Comparison of ENCODE assay signal across 8 mouse cellular contexts in the genomic region with DNA sequence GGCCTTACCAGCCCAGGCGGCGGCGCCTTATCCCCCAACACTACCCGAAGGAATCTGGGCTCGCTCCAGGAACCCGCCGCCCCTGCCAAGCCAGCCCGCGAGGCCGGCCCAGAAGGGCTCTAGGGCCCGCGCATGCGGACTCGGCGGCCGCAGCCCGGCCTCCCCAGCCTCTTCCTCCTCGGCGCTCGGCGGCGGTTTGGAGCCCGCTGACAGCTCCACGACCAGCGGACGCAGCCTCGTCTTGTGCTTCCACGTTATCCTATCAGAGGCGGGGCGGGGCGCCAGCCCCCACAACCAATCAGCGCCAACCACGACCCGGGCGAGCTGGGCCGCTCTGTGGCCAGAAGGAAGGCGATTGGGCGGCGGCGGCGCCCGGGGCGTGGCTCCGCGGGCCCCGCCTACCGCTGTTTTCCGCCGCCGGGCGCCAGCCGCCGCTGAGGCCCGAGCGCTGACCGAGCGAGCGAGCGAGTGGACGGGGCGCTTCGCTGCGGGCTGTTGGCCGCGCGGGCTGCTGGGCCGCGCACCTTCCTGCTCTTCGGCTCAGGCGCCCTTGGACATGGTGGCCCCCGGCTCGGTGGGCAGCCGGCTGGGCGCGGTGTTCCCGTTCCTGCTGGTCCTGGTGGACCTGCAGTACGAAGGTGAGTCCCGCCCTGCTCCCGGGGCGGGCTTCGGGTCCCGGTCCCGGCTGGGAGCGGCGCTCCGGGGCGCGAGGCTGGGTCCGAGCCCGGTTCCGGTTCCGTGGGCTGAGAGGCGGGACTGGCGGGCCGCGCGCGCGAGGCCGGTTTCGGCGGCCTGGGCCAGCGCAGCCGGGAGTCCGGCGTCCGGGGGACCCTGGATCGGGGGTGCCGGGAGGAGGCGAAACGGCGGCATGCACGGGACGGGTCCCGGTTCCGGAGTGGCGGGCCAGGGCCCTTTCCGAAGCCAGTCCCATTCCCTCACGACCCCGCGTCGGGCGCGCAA. TPM values are rescaled to one million over a fixed set of nuclear protein-coding genes. Genes with fewer than 3 reads are reported as not detected.
DNase-seq lines count a peak whose midpoint lies in the region; ATAC-seq and TF ChIP-seq lines count a peak whose summit lies in the region.

A gene (plus strand): TSS at position 444 of the 960 bp plus-strand sequence.

- DNase-seq in 416B (ENCODE audit: low read depth): peak; percentile 98
- DNase-seq in heart, adult 8-10 months (ENCODE audit: low spot score): peak; percentile 99
- peak; percentile 100 for DNase-seq in kidney, adult 9 months
- DNase-seq in limb, embryonic 14.5 days (ENCODE audit: low spot score): peak; percentile 99
- peak; percentile 99 for DNase-seq in midbrain, postnatal 0 days (ENCODE audit: low spot score)
- peak; percentile 98 to 99 for DNase-seq in spleen, postnatal 14 days (ENCODE audit: low spot score in 2 of 2)

- H3K27ac ChIP-seq in bone marrow, adult 2 months (ENCODE audit: control insufficient read depth, insufficient read depth, low read depth, low read length, poor library complexity): peak within 1 kb of the TSS; percentile 98
- H3K27ac ChIP-seq in embryonic facial prominence, embryonic 15.5 days (replicated peaks): peak within 1 kb of the TSS; percentile 93
- H3K27ac ChIP-seq in limb, embryonic 14.5 days (replicated peaks; ENCODE audit: low read depth, low read length): peak within 1 kb of the TSS; percentile 90
- H3K27ac ChIP-seq in midbrain, postnatal 0 days (ENCODE audit: low read depth, low read length): peak within 1 kb of the TSS; percentile 89

- peaks cover 3% of the 10 kb centered on the region for H3K4me1 ChIP-seq in bone marrow, adult 2 months (ENCODE audit: control insufficient read depth, insufficient read depth, low read length)
- H3K4me1 ChIP-seq in embryonic facial prominence, embryonic 15.5 days: peaks cover 26% of the 10 kb centered on the region
- H3K4me1 ChIP-seq in limb, embryonic 14.5 days (ENCODE audit: control insufficient read depth, insufficient read depth, low read length): peaks cover 12% of the 10 kb centered on the region
- H3K4me1 ChIP-seq in midbrain, postnatal 0 days (ENCODE audit: insufficient read depth, low read length): 0 out of 2 replicates have a peak, but pooled peaks cover 3% of the 10 kb centered on the region

- peak within 1 kb of the TSS; percentile 65 for H3K4me2 ChIP-seq in embryonic facial prominence, embryonic 15.5 days (replicated peaks)
- peak within 1 kb of the TSS; percentile 69 for H3K4me2 ChIP-seq in limb, embryonic 14.5 days (replicated peaks; ENCODE audit: low read depth, low read length, severe bottlenecking)
- peak within 1 kb of the TSS; percentile 71 for H3K4me2 ChIP-seq in midbrain, postnatal 0 days (ENCODE audit: low read depth, low read length, poor library complexity, severe bottlenecking)

- H3K27me3 ChIP-seq in embryonic facial prominence, embryonic 15.5 days: no peaks in the 10 kb centered on the region
- no peaks in the 10 kb centered on the region for H3K27me3 ChIP-seq in limb, embryonic 14.5 days (ENCODE audit: control insufficient read depth, insufficient read depth, low read length)
- H3K27me3 ChIP-seq in midbrain, postnatal 0 days (ENCODE audit: insufficient read depth, low read length): no peaks in the 10 kb centered on the region

- no peak for TF ChIP-seq CTCF in bone marrow, adult 2 months (IDR thresholded peaks at IDR 0.05; ENCODE audit: control insufficient read depth, insufficient read depth, low read length)
- no peak for TF ChIP-seq CTCF in midbrain, postnatal 0 days (IDR thresholded peaks at IDR 0.05)

- TF ChIP-seq POLR2A in bone marrow, adult 2 months (IDR thresholded peaks at IDR 0.05; ENCODE audit: borderline replicate concordance, control insufficient read depth, low read depth, low read length): peak; percentile 76
- peak; percentile 70; the same call in 1 of the 2 replicates for TF ChIP-seq POLR2A in limb, embryonic 14.5 days (IDR thresholded peaks at IDR 0.05; ENCODE audit: borderline replicate concordance, extremely low read depth, insufficient read depth, insufficient read length)

- peak; percentile 100 for ATAC-seq in embryonic facial prominence, embryonic 15.5 days (ENCODE audit: insufficient number of reproducible peaks, low FRiP score, low TSS enrichment, low read depth)
- peak; percentile 100 for ATAC-seq in limb, embryonic 14.5 days (ENCODE audit: low FRiP score, low read depth)
- ATAC-seq in midbrain, postnatal 0 days (ENCODE audit: low FRiP score): peak; percentile 100

- H3K4me3 ChIP-seq in bone marrow, adult 2 months (replicated peaks; ENCODE audit: control insufficient read depth, low read depth, low read length): peak within 1 kb of the TSS; percentile 87
- H3K4me3 ChIP-seq in embryonic facial prominence, embryonic 15.5 days (replicated peaks): peak within 1 kb of the TSS; percentile 99
- peak within 1 kb of the TSS; percentile 99 for H3K4me3 ChIP-seq in limb, embryonic 14.5 days (replicated peaks; ENCODE audit: low read length)
- H3K4me3 ChIP-seq in midbrain, postnatal 0 days (ENCODE audit: low read depth, low read length): peak within 1 kb of the TSS; percentile 100

- H3K36me3 ChIP-seq in embryonic facial prominence, embryonic 15.5 days: no peaks in the 10 kb centered on the region
- no peaks in the 10 kb centered on the region for H3K36me3 ChIP-seq in limb, embryonic 14.5 days (ENCODE audit: control insufficient read depth, insufficient read depth, low read length)
- no peaks in the 10 kb centered on the region for H3K36me3 ChIP-seq in midbrain, postnatal 0 days (ENCODE audit: insufficient read depth, low read length)

- no peaks in the 10 kb centered on the region for H3K9me3 ChIP-seq in embryonic facial prominence, embryonic 15.5 days (replicated peaks)
- H3K9me3 ChIP-seq in limb, embryonic 14.5 days (ENCODE audit: control insufficient read depth, low read length): no peaks in the 10 kb centered on the region
- H3K9me3 ChIP-seq in midbrain, postnatal 0 days (ENCODE audit: low read length): no peaks in the 10 kb centered on the region

- H3K9ac ChIP-seq in embryonic facial prominence, embryonic 15.5 days: peak within 1 kb of the TSS; percentile 98
- peak within 1 kb of the TSS; percentile 99 for H3K9ac ChIP-seq in limb, embryonic 14.5 days (ENCODE audit: low read depth, low read length, severe bottlenecking)
- peak within 1 kb of the TSS; percentile 97 for H3K9ac ChIP-seq in midbrain, postnatal 0 days (replicated peaks; ENCODE audit: low read length, poor library complexity, severe bottlenecking)

- under 1% methylated on average over 123 of the region's 124 CpGs for WGBS in bone marrow, adult 2 months
- under 1% methylated on average over 111 of the region's 124 CpGs for WGBS in embryonic facial prominence, embryonic 15.5 days
- WGBS in limb, embryonic 14.5 days: under 1% methylated on average over 63 of the region's 124 CpGs
- 1% methylated on average over 103 of the region's 124 CpGs for WGBS in midbrain, postnatal 0 days

RNA-seq across cellular contexts. Expression of the gene that starts here (rescaled TPM):
- 6.9 and 11.0 TPM in 2 replicates for polyA plus RNA-seq in bone marrow, adult 2 months (2011; ENCODE audit: insufficient read depth, insufficient read length, low replicate concordance, missing spikeins)
- polyA plus RNA-seq in embryonic facial prominence, embryonic 15.5 days (2015; fragmentation: Nextera tagmentation; extraction: Ambion mirVana): 39.8 and 42.0 TPM in 2 replicates
- total RNA-seq in heart, adult 8-10 months (2022): 10 to 100 TPM; 25.5 to 33.5 (median 28.4) TPM
- polyA plus RNA-seq in limb, embryonic 14.5 days (2012; rRNA removed): 18.7 and 22.8 TPM in 2 replicates
- polyA plus RNA-seq in limb, embryonic 14.5 days (2014; fragmentation: Nextera tagmentation; extraction: Ambion mirVana): 35.7 and 42.0 TPM in 2 replicates
- 22.0 and 23.7 TPM in 2 replicates for total RNA-seq in midbrain, postnatal 0 days (2014; rRNA removed)
- 19.2 and 19.9 TPM in 2 replicates for polyA plus RNA-seq in midbrain, postnatal 0 days (2015; fragmentation: Nextera tagmentation; extraction: Ambion mirVana)

Comparison
In these comparisons a context has a peak if more than half of its experiments do, and no peak if none do; other contexts are left out.
1. Peak in every context shown above with its lines: DNase-seq, ATAC-seq, H3K4me3 ChIP-seq and H3K27ac ChIP-seq.